Mouse (Mus musculus) thymus, adult 2 months (tissue): ENCODE data around the gene Wnt10a.

Source experiments
- CTCF ChIP-seq: fragments of 200-500 bp; IDR thresholded peaks from 2 replicates; pipeline ENCODE4 v1.5.1; 2012; ENCODE audit warnings: mild to moderate bottlenecking, control low read depth, low read length, moderate library complexity, borderline replicate concordance; ENCODE audit not compliant: control insufficient read depth, poor library complexity, insufficient read depth; ENCODE audit errors: extremely low read depth
- POLR2A ChIP-seq: fragments of 200-500 bp; IDR thresholded peaks from 2 replicates; pipeline ENCODE4 v1.6.1; 2012; ENCODE audit warnings: mild to moderate bottlenecking, low read length, control low read depth, moderate library complexity; ENCODE audit not compliant: control insufficient read depth, poor library complexity, insufficient read depth; ENCODE audit errors: extremely low read depth

GRCm38 (mm10) chr1:74782045-74782444 is 9.3 kb upstream of the Wnt10a start:
- TF ChIP-seq CTCF = no peak
- no peak for TF ChIP-seq POLR2A
